Mouse (Mus musculus) bone marrow, adult 2 months (tissue): ENCODE measurements around the gene Slc22a5. TPM values are rescaled to one million over a fixed set of nuclear protein-coding genes. Genes with fewer than 3 reads are reported as not detected.

Source experiments
- H3K27ac ChIP-seq: fragments of 200-500 bp; 2 replicates; pipeline ENCODE4 v1.5.1; 2012; ENCODE audit warnings: low read depth, mild to moderate bottlenecking, control low read depth, inconsistent platforms, low read length; ENCODE audit not compliant: control insufficient read depth, poor library complexity, insufficient read depth
- H3K4me1 ChIP-seq: fragments of 200-500 bp; 2 replicates; pipeline ENCODE4 v1.6.1; 2011; ENCODE audit warnings: low read length; ENCODE audit not compliant: control insufficient read depth, insufficient read depth
- H3K4me3 ChIP-seq: fragments of 200-500 bp; replicated peaks from 2 replicates; pipeline ENCODE3; 2011; ENCODE audit warnings: mild to moderate bottlenecking, low read depth, low read length, control low read depth; ENCODE audit not compliant: control insufficient read depth
- CTCF ChIP-seq: fragments of 200-500 bp; IDR thresholded peaks from 2 replicates; pipeline ENCODE4 v1.5.1; 2011; ENCODE audit warnings: low read length, control low read depth; ENCODE audit not compliant: control insufficient read depth, insufficient read depth
- POLR2A ChIP-seq: fragments of 200-500 bp; IDR thresholded peaks from 2 replicates; pipeline ENCODE4 v1.6.1; 2011; ENCODE audit warnings: low read depth, mild to moderate bottlenecking, control low read depth, low read length, borderline replicate concordance; ENCODE audit not compliant: control insufficient read depth
- WGBS: fragments of 180-500 bp; shearing (Covaris S2); methylation state at CpG from one replicate; pipeline ENCODE4 v1.1.7; 2018; 5-methylcytosine and 5-hydroxymethylcytosine counted together
- polyA plus RNA-seq: library from polyadenylated mRNA; stranded (reverse); fragments of >200 nt; gene quantifications from 2 replicates; pipeline ENCODE4 v1.2.4, GENCODE M21; 2011; ENCODE audit warnings: low replicate concordance; ENCODE audit not compliant: missing spikeins, insufficient read depth, insufficient read length

Slc22a5 gene
- polyA plus RNA-seq, 1 experiment = 6.5 TPM

- TF ChIP-seq CTCF (no peak), POLR2A (no peak)
- Histone ChIP-seq H3K4me3 (no peak overlapping the region), H3K27ac (no peak overlapping the region), H3K4me1 (peaks cover 1% of the 10 kb centered on the region; the same call in 1 of the 2 replicates)
- WGBS = 87% methylated on average over 5 of the region's 5 CpGs
These were observed 53.7 kb downstream of the Slc22a5 start for GRCm38 (mm10) chr11:53837731-53838130.

- no peak for TF ChIP-seq CTCF
- no peak for TF ChIP-seq POLR2A
- H3K27ac ChIP-seq = no peak overlapping the region
- H3K4me3 ChIP-seq = no peak overlapping the region
- no peaks in the 10 kb centered on the region; the same call in 1 of the 2 replicates for H3K4me1 ChIP-seq
- WGBS = 46% methylated on average over 4 of the region's 4 CpGs
These were observed 56.0 kb downstream of the Slc22a5 start for GRCm38 (mm10) chr11:53835379-53836010.

GRCm38 (mm10) chr11:53825409-53825808 lies 66.1 kb downstream of the Slc22a5 start:
- 53% methylated on average over 4 of the region's 4 CpGs for WGBS
- Histone ChIP-seq H3K4me3 (no peak overlapping the region), H3K4me1 (peaks cover 1% of the 10 kb centered on the region; the same call in 1 of the 2 replicates), H3K27ac (no peak overlapping the region)
- no peak for TF ChIP-seq POLR2A
- no peak for TF ChIP-seq CTCF

GRCm38 (mm10) chr11:53821945-53822338 lies 69.5 kb downstream of the Slc22a5 start:
- Histone ChIP-seq H3K4me1 (peaks cover 1% of the 10 kb centered on the region; the same call in 1 of the 2 replicates), H3K27ac (no peak overlapping the region), H3K4me3 (no peak overlapping the region)
- TF ChIP-seq POLR2A (no peak), CTCF (no peak)
- 85% methylated on average over 3 of the region's 3 CpGs for WGBS

GRCm38 (mm10) chr11:53821230-53821944 lies 70.1 kb downstream of the Slc22a5 start:
- H3K4me1 ChIP-seq = peaks cover 1% of the 10 kb centered on the region; the same call in 1 of the 2 replicates
- 84% methylated on average over 11 of the region's 11 CpGs for WGBS
- TF ChIP-seq POLR2A (no peak), CTCF (no peak)
- H3K4me3 ChIP-seq = no peak overlapping the region
- no peak overlapping the region for H3K27ac ChIP-seq

GRCm38 (mm10) chr11:53820516-53821170 lies 70.8 kb downstream of the Slc22a5 start:
- Histone ChIP-seq H3K27ac (no peak overlapping the region), H3K4me3 (no peak overlapping the region), H3K4me1 (peaks cover 1% of the 10 kb centered on the region; the same call in 1 of the 2 replicates)
- no peak for TF ChIP-seq POLR2A
- no peak for TF ChIP-seq CTCF
- 42% methylated on average over 13 of the region's 13 CpGs for WGBS

- Histone ChIP-seq H3K4me1 (peaks cover 1% of the 10 kb centered on the region; the same call in 1 of the 2 replicates), H3K27ac (no peak overlapping the region), H3K4me3 (no peak overlapping the region)
- no peak for TF ChIP-seq CTCF
- TF ChIP-seq POLR2A = no peak
- WGBS = 84% methylated on average over 6 of the region's 6 CpGs
These were observed 71.9 kb downstream of the Slc22a5 start for GRCm38 (mm10) chr11:53819511-53819910.

- TF ChIP-seq POLR2A (no peak), CTCF (no peak)
- Histone ChIP-seq H3K4me1 (peaks cover 1% of the 10 kb centered on the region; the same call in 1 of the 2 replicates), H3K27ac (no peak overlapping the region), H3K4me3 (no peak overlapping the region)
- 59% methylated on average over 6 of the region's 6 CpGs for WGBS
These were observed 72.7 kb downstream of the Slc22a5 start for GRCm38 (mm10) chr11:53818794-53819193.
